Mouse (Mus musculus) hindbrain, embryonic 13.5 days (tissue): ENCODE data around the gene St3gal4. TPM values are rescaled to one million over a fixed set of nuclear protein-coding genes. Genes with fewer than 3 reads are reported as not detected.

Experiments used
- ATAC-seq: fragments of 200-750 bp; cut with Nextera tagmentation; 2 replicates; pipeline ENCODE4 v1.8.0; 2017; ENCODE audit warnings: moderate TSS enrichment; ENCODE audit not compliant: low FRiP score
- H3K27ac ChIP-seq: fragments of 300-500 bp; sonication (generic); 2 replicates; pipeline ENCODE4 v1.5.1; 2015; ENCODE audit warnings: inconsistent platforms, mild to moderate bottlenecking, moderate library complexity
- H3K27me3 ChIP-seq: fragments of 300-500 bp; sonication (generic); 2 replicates; pipeline ENCODE4 v1.6.1; 2015; ENCODE audit warnings: mild to moderate bottlenecking, inconsistent platforms
- H3K36me3 ChIP-seq: fragments of 300-500 bp; sonication (generic); 2 replicates; pipeline ENCODE4 v1.6.1; 2015; ENCODE audit warnings: mild to moderate bottlenecking, inconsistent platforms
- H3K4me1 ChIP-seq: fragments of 300-500 bp; sonication (generic); replicated peaks from 2 replicates; pipeline ENCODE4 v1.6.1; 2015; ENCODE audit warnings: inconsistent platforms
- H3K4me2 ChIP-seq: fragments of 300-500 bp; sonication (generic); 2 replicates; pipeline ENCODE4 v1.6.1; 2015; ENCODE audit warnings: inconsistent platforms, mild to moderate bottlenecking, moderate library complexity
- H3K4me3 ChIP-seq: fragments of 300-500 bp; sonication (generic); 2 replicates; pipeline ENCODE4 v1.5.1; 2015; ENCODE audit warnings: mild to moderate bottlenecking, inconsistent platforms
- H3K9ac ChIP-seq: fragments of 300-500 bp; sonication (generic); 2 replicates; pipeline ENCODE4 v1.6.1; 2015; ENCODE audit warnings: mild to moderate bottlenecking, inconsistent platforms
- H3K9me3 ChIP-seq: fragments of 300-500 bp; sonication (generic); 2 replicates; pipeline ENCODE4 v1.6.1; 2016; ENCODE audit warnings: inconsistent platforms
- WGBS: fragments of 180-500 bp; shearing (Covaris S2); methylation state at CpG from one replicate; pipeline ENCODE4 v1.1.7; 2015; 5-methylcytosine and 5-hydroxymethylcytosine counted together
- polyA plus RNA-seq: library from polyadenylated mRNA; unstranded; fragments of >200 nt; fragmentation: Nextera tagmentation; extraction: Ambion mirVana; gene quantifications from 2 replicates; pipeline ENCODE4 v1.2.1, GENCODE M21; 2015

The St3gal4 gene
- polyA plus RNA-seq, 1 experiment from 2014 or later: 9.8 TPM

- peak overlapping the region; percentile 19; the same call in 1 of the 2 replicates for H3K9ac ChIP-seq
Measured at GRCm38 (mm10) chr9:35017563-35017962, 101.5 kb downstream of the St3gal4 start.

GRCm38 (mm10) chr9:35016762-35017161 lies 102.3 kb downstream of the St3gal4 start:
- no peak overlapping the region for H3K9ac ChIP-seq
- H3K4me1 ChIP-seq: peaks cover 27% of the 10 kb centered on the region
- 44% methylated on average over 4 of the region's 4 CpGs for WGBS
- peak overlapping the region; percentile 60; the same call in 1 of the 2 replicates for H3K27ac ChIP-seq
- no peak overlapping the region for H3K4me3 ChIP-seq
- peaks cover 9% of the 10 kb centered on the region; the same call in 1 of the 2 replicates for H3K27me3 ChIP-seq
- no peaks in the 10 kb centered on the region for H3K36me3 ChIP-seq
- H3K4me2 ChIP-seq: no peak overlapping the region
- ATAC-seq: 0 out of 2 replicates have a peak, but pooled peaks have one; percentile 12
- no peaks in the 10 kb centered on the region for H3K9me3 ChIP-seq

More at GRCm38 (mm10) chr9:35017563-35017962, 101.5 kb downstream of the St3gal4 start:
- peak; percentile 71 for ATAC-seq
- Histone ChIP-seq H3K27ac (peak overlapping the region; percentile 60; the same call in 1 of the 2 replicates), H3K36me3 (no peaks in the 10 kb centered on the region), H3K4me3 (0 out of 2 replicates have a peak overlapping the region, but pooled peaks have one; percentile 2), H3K9me3 (no peaks in the 10 kb centered on the region), H3K4me2 (peak overlapping the region; percentile 40), H3K27me3 (peaks cover 9% of the 10 kb centered on the region; the same call in 1 of the 2 replicates), H3K4me1 (peaks cover 27% of the 10 kb centered on the region)
- WGBS: 20% methylated on average over 13 of the region's 13 CpGs

GRCm38 (mm10) chr9:35007697-35008341 lies 111.2 kb downstream of the St3gal4 start:
- 0 out of 2 replicates have a peak, but pooled peaks cover 6% of the 10 kb centered on the region for H3K4me1 ChIP-seq
- H3K4me3 ChIP-seq: no peak overlapping the region
- 0 out of 2 replicates have a peak, but pooled peaks cover 10% of the 10 kb centered on the region for H3K27me3 ChIP-seq
- H3K27ac ChIP-seq: no peak overlapping the region
- ATAC-seq: no peak
- no peak overlapping the region for H3K4me2 ChIP-seq
- 82% methylated on average over 14 of the region's 14 CpGs for WGBS
- no peaks in the 10 kb centered on the region for H3K36me3 ChIP-seq
- no peak overlapping the region for H3K9ac ChIP-seq
- no peaks in the 10 kb centered on the region for H3K9me3 ChIP-seq

- H3K27ac ChIP-seq: no peak overlapping the region
- H3K9me3 ChIP-seq: no peaks in the 10 kb centered on the region
- H3K27me3 ChIP-seq: peaks cover 8% of the 10 kb centered on the region; the same call in 1 of the 2 replicates
- no peaks in the 10 kb centered on the region for H3K36me3 ChIP-seq
- WGBS: 89% methylated on average over 4 of the region's 4 CpGs
- H3K9ac ChIP-seq: no peak overlapping the region
- H3K4me1 ChIP-seq: 0 out of 2 replicates have a peak, but pooled peaks cover 6% of the 10 kb centered on the region
- ATAC-seq: no peak
- H3K4me3 ChIP-seq: no peak overlapping the region
- H3K4me2 ChIP-seq: no peak overlapping the region
Measured at GRCm38 (mm10) chr9:35004113-35004512, 115.0 kb downstream of the St3gal4 start.

- H3K4me1 ChIP-seq: peaks cover 30% of the 10 kb centered on the region
- 37% methylated on average over 9 of the region's 9 CpGs for WGBS
- peak overlapping the region; percentile 8; the same call in 1 of the 2 replicates for H3K27ac ChIP-seq
- H3K4me2 ChIP-seq: no peak overlapping the region
- ATAC-seq: no peak
- H3K4me3 ChIP-seq: no peak overlapping the region
- H3K9ac ChIP-seq: no peak overlapping the region
- no peaks in the 10 kb centered on the region for H3K36me3 ChIP-seq
- H3K27me3 ChIP-seq: no peaks in the 10 kb centered on the region; the same call in 1 of the 2 replicates
- H3K9me3 ChIP-seq: no peaks in the 10 kb centered on the region
Measured at GRCm38 (mm10) chr9:34997880-34998865, 120.9 kb downstream of the St3gal4 start.

Other genes with a start within 250 kb of the St3gal4 start
- gene Dcps, start 56.8 kb upstream of the St3gal4 start, polyA plus RNA-seq: 78.0 and 80.1 TPM in 2 replicates
- 67.9 and 70.4 TPM in 2 replicates for gene Srpr, start 80.9 kb upstream of the St3gal4 start, polyA plus RNA-seq
- gene Tirap, start 81.0 kb upstream of the St3gal4 start, polyA plus RNA-seq: 6.4 and 7.4 TPM in 2 replicates
- gene Foxred1, start 91.8 kb upstream of the St3gal4 start, polyA plus RNA-seq: 46.8 and 52.4 TPM in 2 replicates
- 67.4 and 75.3 TPM in 2 replicates for gene Fam118b, start 148.5 kb upstream of the St3gal4 start, polyA plus RNA-seq
- gene Rpusd4, start 148.6 kb upstream of the St3gal4 start, polyA plus RNA-seq: 18.7 and 19.9 TPM in 2 replicates